1 mouse cellular context compared by ENCODE assay signal in the genomic region with DNA sequence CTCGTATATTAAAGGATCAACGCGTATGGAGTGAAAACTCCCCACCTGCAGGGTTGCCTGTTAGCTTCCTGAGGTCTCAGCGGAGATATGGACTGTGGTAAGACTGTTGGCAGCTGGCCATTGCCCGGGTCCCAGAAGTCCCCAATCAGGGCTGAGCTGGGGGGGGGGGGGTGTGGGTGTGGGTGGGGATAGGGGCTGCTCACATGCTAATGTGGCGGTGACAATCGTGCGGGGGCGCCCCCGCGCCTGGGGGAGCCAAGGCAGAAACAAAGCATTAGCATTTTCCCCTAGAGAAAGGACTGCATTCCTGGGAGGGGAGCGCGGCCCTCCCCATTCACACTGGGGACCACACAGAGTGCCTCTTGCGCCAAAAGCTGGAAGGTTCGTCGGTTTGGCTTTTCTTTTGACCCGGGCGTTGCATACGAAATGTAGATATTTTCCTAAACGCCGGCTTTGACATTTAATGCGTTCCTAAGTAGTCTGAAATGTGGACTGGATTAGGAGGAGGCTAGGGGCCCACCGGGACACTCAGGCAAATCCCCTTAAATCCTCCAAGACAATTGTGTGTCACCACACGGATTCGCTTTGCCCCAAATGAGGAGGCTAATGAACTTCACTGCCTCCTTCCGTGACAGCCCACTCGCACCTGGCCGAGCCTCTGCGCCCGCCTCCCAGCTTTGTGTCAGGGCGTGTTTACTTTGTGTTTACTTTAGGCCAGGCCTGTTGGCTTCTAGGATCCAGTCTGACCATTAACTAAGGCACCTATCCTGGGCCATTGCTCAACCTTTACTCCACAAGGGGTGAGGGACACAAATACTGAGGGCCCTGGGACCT.
A peak's percentile ranks its signal among the peaks of the same experiment; 100 is the strongest.
TF ChIP-seq lines count a peak whose summit lies in the region.

No protein-coding gene starts in this region.

TF ChIP-seq in CH12.LX, 34 proteins besides CTCF, POLR2A, EP300 and RAD21 (continued from another document):
- TF ChIP-seq RCOR1 (conservative IDR thresholded peaks at IDR 0.05; ENCODE audit: low read depth, low read length): 0 out of 2 replicates have a peak, but pooled peaks have one; percentile 16
- TF ChIP-seq NELFE (IDR thresholded peaks at IDR 0.05; ENCODE audit: low read depth, low read length): no peak
- no peak for TF ChIP-seq JUN (IDR thresholded peaks at IDR 0.05; ENCODE audit: insufficient read depth, low read depth, low read length)
- no peak for TF ChIP-seq HCFC1 (IDR thresholded peaks at IDR 0.05; ENCODE audit: low read depth, low read length)
- no peak for TF ChIP-seq GABPA (IDR thresholded peaks at IDR 0.05; ENCODE audit: insufficient replicate concordance, low read depth, low read length)
- no peak for TF ChIP-seq MEF2A (IDR thresholded peaks at IDR 0.05; ENCODE audit: borderline replicate concordance, low read depth, low read length)
- no peak for TF ChIP-seq TBP (conservative IDR thresholded peaks at IDR 0.05; ENCODE audit: low read depth, low read length)
- no peak for TF ChIP-seq ZKSCAN1 (IDR thresholded peaks at IDR 0.05; ENCODE audit: borderline replicate concordance, low read depth, low read length)
- no peak for TF ChIP-seq USF1 (IDR thresholded peaks at IDR 0.05; ENCODE audit: low read depth, low read length)
- TF ChIP-seq ZNF384 (IDR thresholded peaks at IDR 0.05; ENCODE audit: low read depth, low read length): no peak
- no peak for TF ChIP-seq PAX5 (IDR thresholded peaks at IDR 0.05; ENCODE audit: low read length)
- TF ChIP-seq POLR2AphosphoS2 (IDR thresholded peaks at IDR 0.05; ENCODE audit: low read depth, low read length): no peak
- peak; percentile 42; the same call in 1 of the 2 replicates for TF ChIP-seq ZMIZ1 (IDR thresholded peaks at IDR 0.05; ENCODE audit: low read depth, low read length)
